Mouse (Mus musculus) heart, adult 9 months (tissue): ENCODE results near the gene Kpna3.
"Not testable (repeated sequence)": the region's sequence is repeated elsewhere in the genome, so short reads cannot be mapped to it uniquely, and the experiment has no call there.

Experiments
- DNase-seq, 2 experiments: peaks; one replicate each; pipeline ENCODE4 v3.0.0; 2022; ENCODE audit warnings: low spot score in 2 of 2

Kpna3 gene

DNA sequence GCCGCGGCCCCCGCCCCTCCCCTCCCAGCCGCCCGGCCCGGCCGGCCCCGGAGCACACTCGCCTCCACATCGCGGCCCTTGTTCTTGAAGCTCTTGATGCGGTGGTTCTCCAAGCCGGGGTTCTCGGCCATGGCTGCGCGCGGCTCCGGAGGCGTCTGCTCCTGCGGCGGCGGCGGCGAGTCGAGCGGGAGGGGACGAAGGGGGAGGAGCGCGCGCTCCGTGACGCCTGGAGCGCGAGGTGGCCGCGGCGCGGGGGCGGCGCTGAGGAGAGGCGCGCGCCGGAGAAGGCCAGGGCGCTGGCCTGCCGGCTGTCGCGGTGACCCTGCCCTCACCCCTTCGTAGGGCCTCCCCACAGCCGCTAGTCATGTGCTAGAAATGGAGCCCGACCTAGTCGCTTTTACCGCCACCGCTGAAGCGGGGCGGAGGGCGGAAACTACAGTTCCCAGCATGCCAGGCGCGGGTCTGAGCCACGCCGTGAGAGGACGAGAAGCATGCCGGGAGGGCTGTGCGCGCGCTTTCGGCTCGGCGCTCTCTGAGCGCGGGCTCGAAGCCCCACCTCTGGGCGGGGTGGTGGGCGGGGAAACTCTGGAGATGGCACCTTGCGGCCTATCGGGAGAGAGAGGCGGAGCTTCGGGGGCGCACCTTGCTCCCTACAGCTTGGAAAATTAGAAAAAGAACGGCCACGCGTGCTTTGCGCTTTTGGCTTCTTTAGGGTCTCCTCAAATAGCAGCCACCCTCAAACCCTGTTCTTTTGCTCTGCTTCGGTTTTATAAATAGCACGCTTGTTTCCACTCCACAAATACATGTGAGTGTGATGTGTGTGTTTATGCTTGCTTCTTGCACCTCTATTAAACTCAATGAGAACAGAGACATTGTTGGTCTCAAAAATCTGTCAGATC, at the start of gene Kpna3:
Gene Kpna3 (minus strand): TSS at position 214 of the 899 bp plus-strand sequence.
- peak; percentile 97 to 98 for DNase-seq

DNA sequence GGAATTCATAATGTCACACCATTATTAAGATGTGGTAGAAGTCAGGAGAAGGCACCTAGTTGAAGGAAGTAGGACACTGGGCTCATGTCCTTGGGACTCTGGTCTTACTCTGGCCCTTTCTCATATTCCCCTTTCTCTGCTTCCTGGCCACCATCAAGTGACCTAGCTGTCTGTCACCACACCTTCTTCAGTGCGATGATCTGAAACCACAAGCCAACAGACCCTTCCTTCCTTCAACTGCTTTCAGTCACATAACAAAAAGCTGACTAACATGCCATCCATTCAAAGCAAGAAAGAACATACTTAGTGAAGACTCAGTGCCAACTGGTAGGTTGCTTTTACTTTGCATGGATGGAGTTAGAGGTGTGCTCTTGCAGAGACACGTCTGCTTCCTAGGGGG, 20.7 kb upstream of the Kpna3 start:
- no peak for DNase-seq

DNA sequence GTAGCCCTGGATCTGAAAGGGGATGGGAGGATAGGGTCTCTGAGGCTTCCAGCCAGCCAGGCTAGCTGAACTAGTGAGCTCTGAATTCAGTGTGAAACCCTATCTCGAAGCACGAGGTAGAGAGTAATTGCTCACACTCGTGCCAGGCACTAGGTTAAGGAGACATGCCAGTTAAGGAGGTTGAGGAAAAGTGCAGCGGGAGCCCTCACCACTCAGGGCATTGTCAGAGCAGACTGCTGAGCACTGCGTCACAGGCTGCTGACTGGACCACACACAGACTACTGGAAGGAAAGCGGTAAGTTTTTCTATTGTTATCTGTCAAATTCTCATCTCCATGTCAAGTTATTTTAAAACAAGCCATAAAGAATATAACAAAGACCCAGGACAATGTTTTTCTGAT, 17.8 kb upstream of the Kpna3 start:
- no peak for DNase-seq

DNA sequence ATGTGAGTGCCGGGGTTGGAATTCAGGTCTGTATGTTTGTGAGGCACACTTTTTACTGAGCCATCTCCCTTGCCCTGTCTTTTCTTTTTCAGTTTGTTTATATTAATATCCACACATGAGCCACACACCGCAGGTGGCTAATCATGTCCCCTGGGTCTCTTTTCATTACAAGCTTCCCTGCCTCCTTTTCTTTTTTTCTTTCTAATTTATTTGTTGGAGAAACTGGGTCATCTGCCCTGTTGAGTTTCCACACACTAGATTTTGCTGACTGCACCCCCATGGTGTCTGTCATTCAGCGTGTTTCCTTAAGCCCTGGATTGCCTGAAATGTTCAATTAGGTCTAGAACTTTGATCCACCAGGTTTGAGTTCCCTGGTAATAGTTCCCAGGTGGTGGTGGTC, 15.9 kb upstream of the Kpna3 start:
- DNase-seq, result no peak

- no peak for DNase-seq
These were observed 13.4 kb upstream of the Kpna3 start for GRCm38 (mm10) chr14:61453032-61453431.

- peak; percentile 31 to 48 for DNase-seq
These were observed 12.8 kb upstream of the Kpna3 start for GRCm38 (mm10) chr14:61452481-61452880.

GRCm38 (mm10) chr14:61447775-61448174, 8.1 kb upstream of the Kpna3 start:
- peak in 1 of 2 experiments; percentile 43 for DNase-seq

DNA sequence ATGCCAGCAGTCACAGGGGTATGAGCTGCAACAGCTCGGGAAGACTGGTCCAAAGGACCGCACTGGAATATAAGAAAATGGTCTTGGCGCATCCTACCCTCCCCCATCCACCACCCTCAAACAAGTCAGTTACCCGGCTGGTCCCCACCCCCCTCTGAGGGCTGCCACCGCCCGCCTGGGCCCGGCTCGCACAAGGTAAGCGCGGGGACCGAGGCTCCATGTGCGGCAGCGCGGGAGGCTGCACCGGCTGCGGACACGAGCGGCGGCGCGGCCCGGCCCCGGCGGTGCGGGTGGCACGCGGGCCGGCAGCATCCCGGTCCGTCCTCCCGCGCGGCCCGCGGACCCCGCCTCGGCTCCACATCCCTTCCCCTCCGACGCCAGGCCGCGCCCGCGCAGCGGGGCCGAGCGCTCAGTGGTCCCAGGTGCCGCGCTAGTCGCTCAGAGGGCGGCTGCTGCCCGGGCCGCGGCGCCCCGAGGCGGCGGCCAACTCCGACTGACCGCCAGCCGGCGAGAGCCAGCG, 473 bp downstream of the Kpna3 start:
- peak in 1 of 2 experiments; percentile 43 for DNase-seq

DNA sequence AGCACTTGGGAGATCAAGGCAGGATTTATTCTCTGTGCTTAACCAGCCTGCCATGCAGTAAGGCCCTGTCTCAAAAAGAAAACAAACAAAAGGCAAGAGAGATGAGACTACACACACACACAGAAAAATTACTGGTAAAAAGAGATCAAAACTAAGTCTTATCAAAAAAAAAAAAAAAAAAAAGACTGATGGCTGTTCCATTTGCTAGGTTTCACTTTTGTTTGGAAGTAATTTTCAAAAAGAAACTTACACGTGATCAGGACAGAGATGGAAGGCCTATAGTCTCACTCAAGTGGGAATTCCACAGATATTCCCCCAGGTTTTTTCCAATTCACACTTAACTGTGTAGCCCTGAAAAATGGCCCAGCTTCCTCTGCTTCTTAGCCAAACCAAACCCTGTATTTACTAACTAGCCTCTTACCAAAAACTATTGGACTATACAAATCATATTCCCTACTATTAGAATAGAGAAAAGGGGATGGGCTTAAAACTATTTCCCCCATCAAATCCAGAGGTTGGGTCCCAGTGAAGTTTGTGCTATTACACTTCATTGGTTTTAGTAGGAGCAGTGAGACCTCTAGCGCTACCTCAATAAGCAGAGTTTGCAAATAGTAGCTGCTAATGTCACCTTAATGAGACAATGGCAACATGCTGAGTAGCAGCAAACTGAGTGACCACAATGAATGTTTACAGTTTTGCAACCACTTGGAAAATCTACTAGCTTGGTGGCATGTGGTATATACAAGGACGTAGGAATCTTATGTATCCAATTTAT, 1.3 kb downstream of the Kpna3 start:
- peak in 1 of 2 experiments; percentile 24 for DNase-seq

DNA sequence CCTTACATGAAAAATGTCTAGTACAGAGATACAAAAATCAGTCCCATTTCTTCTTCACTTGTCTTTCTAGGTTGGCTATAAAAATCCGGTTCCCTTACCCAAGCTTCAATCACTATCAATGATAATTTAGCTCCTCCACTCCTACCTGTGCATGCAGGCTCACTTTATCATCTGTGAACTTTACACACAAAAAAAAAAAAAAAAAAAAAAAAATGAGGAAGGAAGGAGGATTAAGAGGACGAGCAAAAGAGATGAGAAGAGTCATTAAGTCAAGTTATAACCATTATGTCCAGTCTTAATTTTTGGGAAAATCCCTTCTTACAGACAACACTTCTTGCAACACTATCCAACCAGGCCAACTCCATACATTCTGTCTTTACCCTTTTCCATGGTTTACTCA, 2.8 kb downstream of the Kpna3 start:
- no peak for DNase-seq

DNA sequence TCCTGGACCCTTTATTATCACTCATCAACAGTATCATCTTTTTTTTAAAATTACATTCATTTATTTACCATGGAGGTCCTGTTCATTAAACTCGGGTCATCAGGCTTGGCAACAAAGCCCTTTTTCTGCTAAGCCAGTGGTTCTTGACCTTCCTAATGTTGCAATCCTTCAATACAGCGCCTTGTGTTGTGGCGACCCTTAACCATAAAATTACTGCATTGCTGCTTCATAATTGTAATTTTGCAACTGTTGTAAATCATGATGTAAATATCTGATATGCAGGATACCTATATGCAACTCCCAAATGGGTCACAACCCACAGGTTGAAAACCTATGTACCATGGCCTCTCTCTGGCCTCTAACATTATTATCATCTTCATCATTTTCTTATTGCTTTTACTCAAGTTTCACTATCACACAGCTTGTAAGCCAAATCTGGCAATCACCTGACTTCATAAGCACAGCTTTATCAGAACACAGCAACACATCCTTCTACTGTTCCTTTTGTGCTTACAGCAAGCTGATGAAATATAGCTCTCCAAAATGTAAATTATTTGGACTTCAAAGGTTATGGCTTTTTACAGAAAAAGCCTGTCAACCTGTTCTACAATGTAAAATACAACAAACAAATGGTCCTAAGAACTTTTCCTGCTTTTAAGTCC, 11.4 kb downstream of the Kpna3 start:
- DNase-seq, result no peak

DNA sequence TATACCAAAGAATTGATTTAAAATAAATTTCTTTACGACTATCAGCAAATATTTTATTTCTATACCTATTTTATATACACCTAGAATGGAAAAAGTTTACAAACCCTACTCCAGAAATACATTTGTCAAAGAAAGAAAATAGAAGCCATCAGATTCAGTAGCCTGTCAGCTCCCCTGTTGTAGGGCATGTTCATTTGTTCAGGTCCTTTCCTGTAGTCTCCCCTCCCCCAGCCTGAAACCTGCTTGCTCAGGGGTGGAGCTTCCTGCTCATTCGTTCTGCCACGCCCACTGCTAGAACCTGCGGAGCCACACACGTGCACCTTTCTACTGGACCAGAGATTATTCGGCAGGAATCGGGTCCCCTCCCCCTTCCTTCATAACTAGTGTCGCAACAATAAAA, 12.6 kb downstream of the Kpna3 start:
- not testable (repeated sequence) for DNase-seq

DNA sequence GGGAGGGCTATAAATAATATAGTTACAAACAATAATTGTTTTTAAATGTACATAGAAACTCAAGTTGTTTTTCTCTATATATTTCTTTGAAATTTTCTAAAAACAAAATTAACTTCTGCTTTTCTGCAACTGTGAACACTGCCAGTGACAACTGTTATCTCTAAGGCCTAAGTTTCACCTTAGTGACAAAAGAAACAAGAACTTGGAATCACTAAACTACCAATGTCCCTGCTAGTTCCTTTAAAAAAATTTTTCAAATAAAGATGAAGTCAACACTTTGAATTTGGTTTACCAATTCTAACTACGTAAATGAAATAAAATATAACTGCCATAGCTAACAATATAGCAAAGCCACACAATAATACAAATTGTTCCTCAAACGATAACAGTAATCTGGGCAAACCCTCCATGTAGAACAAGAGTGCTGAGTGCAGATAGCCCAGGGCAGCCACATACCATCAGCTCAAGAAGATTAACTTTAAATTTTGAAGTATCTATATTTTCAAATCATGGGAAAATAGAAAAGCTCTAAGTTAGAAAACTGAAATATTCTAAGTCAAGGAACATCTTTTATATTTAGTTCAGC, 14.5 kb downstream of the Kpna3 start:
- no peak for DNase-seq

GRCm38 (mm10) chr14:61415719-61416118, 24.0 kb downstream of the Kpna3 start:
- no peak for DNase-seq

DNA sequence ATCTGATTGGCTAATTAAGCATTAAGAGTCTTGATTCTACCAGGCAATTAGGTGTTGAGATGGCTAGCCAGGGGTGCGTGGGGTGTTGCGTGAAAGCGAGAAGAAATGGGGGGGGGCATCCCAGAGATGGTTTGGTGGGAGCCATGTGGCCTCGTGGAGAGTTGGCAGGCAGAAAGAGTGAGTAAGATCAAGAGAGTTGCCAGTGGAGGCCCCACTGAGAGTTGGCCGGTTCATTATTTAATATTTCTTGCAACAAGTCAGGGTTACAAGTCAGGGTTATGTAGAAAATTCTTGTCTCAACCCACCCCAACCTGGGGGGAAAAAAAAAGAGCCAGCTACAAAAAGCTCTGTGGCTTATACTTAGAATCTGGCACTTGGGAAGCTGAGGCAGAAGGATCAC, 24.4 kb downstream of the Kpna3 start:
- no peak for DNase-seq

GRCm38 (mm10) chr14:61414808-61415207, 24.9 kb downstream of the Kpna3 start:
- DNase-seq, result no peak

GRCm38 (mm10) chr14:61414199-61414598, 25.5 kb downstream of the Kpna3 start:
- DNase-seq, result no peak

DNA sequence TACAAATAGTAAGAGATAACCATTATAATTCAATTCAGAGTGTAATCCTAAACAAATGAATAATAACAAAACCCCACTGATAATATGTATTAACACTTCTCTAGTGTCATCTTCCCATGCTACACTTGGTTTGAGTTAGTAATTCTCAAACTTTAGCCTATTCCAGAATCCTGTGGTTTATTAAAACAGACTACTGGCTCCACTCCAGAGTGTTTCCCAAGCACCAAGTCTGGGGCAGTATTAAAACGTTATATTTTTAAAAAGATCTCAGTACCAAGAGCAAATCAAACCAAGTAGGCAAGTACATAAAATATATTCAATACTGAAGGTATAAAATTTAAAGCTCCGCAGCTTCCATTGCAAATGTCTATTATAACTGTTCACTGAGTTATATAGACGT, 26.0 kb downstream of the Kpna3 start:
- no peak for DNase-seq

GRCm38 (mm10) chr14:61410020-61410419, 29.7 kb downstream of the Kpna3 start:
- DNase-seq, result no peak

- DNase-seq, result no peak
These were observed 32.6 kb downstream of the Kpna3 start for GRCm38 (mm10) chr14:61407055-61407454.

DNA sequence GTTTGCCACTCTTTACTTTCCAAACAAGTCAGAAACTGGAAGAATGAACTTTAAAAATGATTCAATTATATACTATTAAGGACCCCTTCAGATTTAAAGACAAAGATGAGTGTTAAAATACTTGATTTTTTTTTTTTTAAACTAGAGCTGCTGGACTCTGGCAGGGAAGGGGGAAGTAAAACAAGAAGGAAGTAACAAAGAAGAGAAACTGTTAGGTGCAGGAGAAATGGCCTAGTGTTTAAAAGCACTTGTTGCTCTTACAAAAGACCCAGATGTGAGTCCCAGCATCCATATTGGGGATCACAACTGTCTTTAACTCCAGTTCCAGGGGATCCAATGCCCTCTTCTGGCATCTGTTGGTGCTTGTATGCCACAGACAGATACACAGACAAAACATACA, 33.9 kb downstream of the Kpna3 start:
- no peak for DNase-seq

DNA sequence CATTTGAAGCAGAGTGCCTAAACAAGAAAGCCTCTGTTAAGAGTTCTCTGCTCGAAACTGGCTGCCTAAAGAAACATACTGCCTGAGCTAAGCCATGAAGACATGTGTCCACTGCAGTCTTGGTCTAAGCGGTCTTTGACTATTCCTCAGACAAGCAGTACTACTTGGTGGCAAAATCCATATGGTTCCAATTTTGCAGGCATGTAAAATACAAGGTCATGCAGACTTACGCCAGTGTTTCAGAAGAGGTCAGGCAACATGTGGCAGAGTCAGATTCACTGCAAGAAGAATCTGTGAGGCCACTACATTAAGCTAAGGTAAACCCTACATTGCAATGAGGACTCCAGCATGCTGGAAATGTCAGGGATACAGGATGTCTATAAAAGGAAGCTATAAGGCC, 34.7 kb downstream of the Kpna3 start:
- DNase-seq, result no peak
